Mouse (Mus musculus) liver, embryonic 13.5 days (tissue): ENCODE measurements around the gene Palld. TPM values are rescaled to one million over a fixed set of nuclear protein-coding genes. Genes with fewer than 3 reads are reported as not detected.

Experiments
- ATAC-seq: fragments of 200-750 bp; cut with Nextera tagmentation; 2 replicates; pipeline ENCODE4 v1.8.0; 2017; ENCODE audit warnings: low read depth, mild to moderate bottlenecking, moderate number of reproducible peaks, moderate library complexity
- DNase-seq: peaks from one replicate; pipeline ENCODE4 v3.0.0; 2022
- H3K27ac ChIP-seq: fragments of 300-500 bp; sonication (generic); 2 replicates; pipeline ENCODE4 v1.5.1; 2015; ENCODE audit warnings: moderate library complexity, mild to moderate bottlenecking, inconsistent platforms
- H3K27me3 ChIP-seq: fragments of 300-500 bp; sonication (generic); 2 replicates; pipeline ENCODE4 v1.6.1; 2015; ENCODE audit warnings: mild to moderate bottlenecking, inconsistent platforms
- H3K36me3 ChIP-seq: fragments of 300-500 bp; sonication (generic); 2 replicates; pipeline ENCODE4 v1.6.1; 2015; ENCODE audit warnings: mild to moderate bottlenecking, inconsistent platforms
- H3K4me1 ChIP-seq: fragments of 300-500 bp; sonication (generic); replicated peaks from 2 replicates; pipeline ENCODE4 v1.6.1; 2015; ENCODE audit warnings: inconsistent platforms
- H3K4me2 ChIP-seq: fragments of 300-500 bp; sonication (generic); 2 replicates; pipeline ENCODE4 v1.6.1; 2015; ENCODE audit warnings: inconsistent platforms, mild to moderate bottlenecking, moderate library complexity
- H3K4me3 ChIP-seq: fragments of 300-500 bp; sonication (generic); replicated peaks from 2 replicates; pipeline ENCODE4 v1.5.1; 2015; ENCODE audit warnings: mild to moderate bottlenecking, inconsistent platforms
- H3K9ac ChIP-seq: fragments of 300-500 bp; sonication (generic); 2 replicates; pipeline ENCODE4 v1.6.1; 2015; ENCODE audit warnings: mild to moderate bottlenecking, inconsistent platforms
- H3K9me3 ChIP-seq: fragments of 300-500 bp; sonication (generic); replicated peaks from 2 replicates; pipeline ENCODE4 v1.6.1; 2016; ENCODE audit warnings: inconsistent platforms
- WGBS: fragments of 180-500 bp; shearing (Covaris S2); methylation state at CpG from one replicate; pipeline ENCODE4 v1.1.7; 2015; ENCODE audit not compliant: insufficient replicate concordance; 5-methylcytosine and 5-hydroxymethylcytosine counted together
- polyA plus RNA-seq: library from polyadenylated mRNA; unstranded; fragments of >200 nt; fragmentation: Nextera tagmentation; extraction: Ambion mirVana; gene quantifications from 2 replicates; pipeline ENCODE4 v1.2.1, GENCODE M21; 2015

The Palld gene
- polyA plus RNA-seq, 1 experiment from 2014 or later: 5.6 TPM

DNA sequence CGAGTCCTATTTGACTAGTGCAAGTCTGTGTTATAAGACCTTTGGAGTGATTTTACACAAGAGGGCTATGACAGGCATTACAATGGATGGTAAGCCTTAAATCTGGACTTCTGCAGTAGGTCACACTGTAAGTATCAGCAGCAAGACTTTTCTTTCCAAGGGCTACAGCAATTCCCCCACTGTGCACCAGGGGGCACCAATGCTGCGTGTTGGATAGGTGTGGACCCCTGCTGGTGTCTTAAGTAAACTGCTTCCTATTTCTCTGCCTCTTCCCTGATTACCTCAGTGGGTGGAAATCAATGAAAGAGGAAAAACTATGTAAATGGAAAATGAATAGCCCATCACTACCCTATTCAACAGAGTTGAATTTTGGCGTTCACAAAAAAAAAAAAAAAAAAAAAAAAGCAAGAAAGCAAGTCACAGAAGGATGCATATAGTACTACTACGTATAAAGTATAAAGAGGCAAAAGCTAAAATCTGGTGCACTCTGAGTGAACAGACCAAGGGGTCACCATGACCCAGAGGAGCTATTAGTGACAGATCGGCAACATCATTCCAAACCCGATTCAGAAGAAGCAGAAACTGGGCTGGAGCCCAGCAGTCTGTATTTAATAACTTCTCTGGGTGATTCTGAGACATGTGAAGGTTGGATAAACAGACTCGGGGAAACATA is 362.5 kb downstream of the Palld start:
- no peak overlapping the region for H3K27ac ChIP-seq
- H3K27me3 ChIP-seq: no peaks in the 10 kb centered on the region
- no peaks in the 10 kb centered on the region for H3K36me3 ChIP-seq
- no peaks in the 10 kb centered on the region for H3K4me1 ChIP-seq
- H3K9ac ChIP-seq: no peak overlapping the region
- no peak overlapping the region for H3K4me3 ChIP-seq
- ATAC-seq (peak; percentile 39; the same call in 1 of the 2 replicates), DNase-seq (peak; percentile 59)
- H3K9me3 ChIP-seq: no peaks in the 10 kb centered on the region
- H3K4me2 ChIP-seq: no peak overlapping the region
- 43% methylated on average over 7 of the region's 7 CpGs for WGBS

DNA sequence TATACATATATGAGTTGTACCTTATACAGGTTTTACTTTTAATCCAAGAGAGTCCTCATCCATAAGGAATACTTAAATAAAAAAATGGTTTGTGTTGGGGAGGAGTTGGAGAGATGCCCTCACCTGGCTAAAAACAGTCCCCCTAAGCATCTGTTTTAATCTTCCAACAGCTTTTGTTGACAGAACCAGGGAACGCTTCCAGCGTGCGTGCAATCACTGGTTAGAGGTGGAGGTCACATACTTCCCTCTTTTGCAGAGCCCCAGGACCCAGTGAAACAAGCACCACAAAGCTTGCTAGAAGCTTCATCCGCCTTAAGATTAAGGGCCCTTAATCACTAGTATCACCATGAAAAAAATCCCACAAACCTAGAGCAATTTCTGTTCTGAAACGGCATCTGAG is 365.0 kb downstream of the Palld start:
- Histone ChIP-seq H3K4me1 (peaks cover 3% of the 10 kb centered on the region; the same call in 1 of the 2 replicates), H3K4me3 (no peak overlapping the region), H3K27ac (no peak overlapping the region), H3K9me3 (no peaks in the 10 kb centered on the region), H3K27me3 (no peaks in the 10 kb centered on the region), H3K36me3 (no peaks in the 10 kb centered on the region), H3K4me2 (no peak overlapping the region), H3K9ac (no peak overlapping the region)
- no peak for ATAC-seq
- no peak for DNase-seq
- 57% methylated on average over 5 of the region's 5 CpGs for WGBS

DNA sequence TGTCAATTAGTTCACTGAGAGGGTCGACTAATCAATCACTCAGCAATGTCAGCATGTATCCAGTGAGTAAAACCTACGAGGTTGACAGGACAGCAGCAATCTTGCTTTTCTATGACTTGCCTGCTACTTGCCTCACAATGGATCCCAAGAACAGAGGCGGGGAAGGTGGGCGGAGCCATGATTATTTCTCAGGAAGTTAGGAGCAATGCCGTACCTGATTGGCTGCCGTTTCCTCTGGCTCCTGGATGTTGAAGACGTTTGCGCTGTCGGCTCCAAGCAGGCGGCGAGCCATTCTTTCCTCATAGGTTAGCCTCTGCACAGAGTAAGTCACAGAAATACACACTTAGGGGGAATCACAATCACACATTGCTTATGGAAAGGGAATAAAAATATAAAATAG is 367.0 kb downstream of the Palld start:
- 70% methylated on average over 11 of the region's 11 CpGs for WGBS
- Histone ChIP-seq H3K9ac (no peak overlapping the region), H3K9me3 (no peaks in the 10 kb centered on the region), H3K27me3 (no peaks in the 10 kb centered on the region), H3K4me3 (no peak overlapping the region), H3K36me3 (no peaks in the 10 kb centered on the region), H3K4me1 (peaks cover 3% of the 10 kb centered on the region; the same call in 1 of the 2 replicates), H3K27ac (no peak overlapping the region), H3K4me2 (no peak overlapping the region)
- no peak for ATAC-seq
- no peak for DNase-seq

DNA sequence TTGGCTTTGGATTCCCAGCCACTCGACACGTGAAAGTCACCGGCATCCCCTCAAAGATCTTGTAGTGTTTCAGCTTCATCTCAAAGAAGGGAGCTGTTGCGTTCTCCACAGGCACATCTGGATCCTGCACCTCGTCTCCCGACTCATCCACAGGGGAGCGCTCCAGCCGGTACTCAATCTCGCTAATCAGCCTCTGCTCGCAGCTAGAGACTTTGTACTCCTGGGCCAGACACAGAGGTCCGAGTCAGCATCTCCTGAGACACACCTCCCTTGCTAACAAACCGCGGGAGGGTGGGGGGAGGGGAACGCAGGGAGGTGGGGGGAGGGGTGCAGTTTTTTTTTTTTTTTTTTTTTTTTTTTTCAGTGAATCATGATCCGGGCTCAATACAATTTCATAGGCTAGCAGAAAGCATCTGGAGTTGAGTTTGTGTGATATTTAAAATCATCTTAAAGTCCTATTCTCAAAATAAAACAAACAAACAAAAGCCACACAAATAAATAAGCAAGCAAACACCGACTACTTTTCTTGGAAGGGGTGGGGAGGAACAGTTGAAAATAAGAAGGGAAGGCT is 369.0 kb downstream of the Palld start:
- Histone ChIP-seq H3K27ac (no peak overlapping the region), H3K9me3 (no peaks in the 10 kb centered on the region), H3K36me3 (no peaks in the 10 kb centered on the region), H3K9ac (no peak overlapping the region), H3K27me3 (no peaks in the 10 kb centered on the region), H3K4me1 (peaks cover 9% of the 10 kb centered on the region; the same call in 1 of the 2 replicates), H3K4me3 (no peak overlapping the region), H3K4me2 (no peak overlapping the region)
- 48% methylated on average over 16 of the region's 16 CpGs for WGBS
- ATAC-seq (no peak), DNase-seq (no peak)

DNA sequence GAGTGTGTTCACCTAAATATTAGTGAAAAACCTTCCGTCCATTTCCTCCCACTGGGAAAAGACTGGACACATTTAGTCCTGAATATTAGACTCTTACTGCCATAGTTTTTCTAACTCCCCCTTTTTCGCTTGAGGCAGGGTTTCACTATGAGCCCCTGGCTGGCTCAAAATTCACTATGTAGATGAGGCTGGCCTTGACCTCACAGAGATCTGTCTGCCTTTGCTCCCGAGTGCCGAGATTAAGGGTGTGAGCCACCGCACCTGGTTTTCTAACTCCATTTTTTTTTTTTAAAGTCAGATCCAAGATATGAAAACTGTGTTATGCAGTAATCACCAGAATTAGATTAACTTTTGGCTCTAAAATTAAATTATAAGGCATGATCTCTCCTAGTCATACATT is 369.7 kb downstream of the Palld start:
- H3K9ac ChIP-seq: no peak overlapping the region
- no peaks in the 10 kb centered on the region for H3K27me3 ChIP-seq
- WGBS: 67% methylated on average over 5 of the region's 5 CpGs
- DNase-seq: no peak
- no peak overlapping the region for H3K4me3 ChIP-seq
- no peak for ATAC-seq
- H3K27ac ChIP-seq: no peak overlapping the region
- no peaks in the 10 kb centered on the region for H3K9me3 ChIP-seq
- H3K36me3 ChIP-seq: no peaks in the 10 kb centered on the region
- no peak overlapping the region for H3K4me2 ChIP-seq
- H3K4me1 ChIP-seq: peaks cover 9% of the 10 kb centered on the region; the same call in 1 of the 2 replicates

DNA sequence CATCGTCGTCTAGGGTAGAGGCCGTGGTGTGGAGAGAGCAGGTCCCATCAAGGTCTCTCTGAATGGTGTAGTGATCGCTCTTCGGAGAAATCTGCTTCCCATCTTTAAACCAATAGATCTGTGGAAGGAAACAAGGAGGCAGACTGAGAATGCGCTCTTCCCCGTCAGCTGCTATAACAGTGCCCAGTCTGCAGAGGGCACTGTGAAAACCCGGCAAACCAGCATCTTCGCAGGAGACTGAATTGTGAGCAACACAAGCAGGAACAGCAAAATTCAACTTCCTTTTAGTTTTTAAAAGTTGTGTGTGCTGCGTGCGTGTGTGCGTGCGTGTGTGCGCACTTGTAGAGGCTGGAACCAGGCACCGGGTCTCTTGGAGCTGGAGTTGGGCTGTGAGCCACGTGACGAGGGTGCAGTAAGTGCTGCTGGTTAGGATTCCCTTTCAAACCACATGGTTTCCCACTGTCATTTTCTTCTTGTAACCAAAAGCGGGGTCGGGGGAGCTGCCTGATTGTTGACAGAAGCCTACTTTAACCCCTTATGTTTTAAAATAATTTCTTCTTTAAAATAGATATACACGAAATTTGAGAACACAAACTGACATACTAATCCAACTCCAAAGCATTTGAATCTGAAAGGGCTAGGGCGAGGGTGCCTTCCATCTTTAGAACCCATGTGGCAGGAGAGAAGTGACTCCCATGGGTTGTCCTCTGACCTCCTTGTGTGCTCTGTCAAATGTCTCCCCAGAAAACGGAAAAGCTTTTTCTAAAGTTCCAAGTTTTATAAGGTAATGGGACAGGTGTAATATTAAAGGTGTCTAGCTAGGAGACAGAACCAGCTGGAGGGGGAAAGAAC is 370.3 kb downstream of the Palld start:
- Histone ChIP-seq H3K4me2 (no peak overlapping the region), H3K36me3 (no peaks in the 10 kb centered on the region)

DNA sequence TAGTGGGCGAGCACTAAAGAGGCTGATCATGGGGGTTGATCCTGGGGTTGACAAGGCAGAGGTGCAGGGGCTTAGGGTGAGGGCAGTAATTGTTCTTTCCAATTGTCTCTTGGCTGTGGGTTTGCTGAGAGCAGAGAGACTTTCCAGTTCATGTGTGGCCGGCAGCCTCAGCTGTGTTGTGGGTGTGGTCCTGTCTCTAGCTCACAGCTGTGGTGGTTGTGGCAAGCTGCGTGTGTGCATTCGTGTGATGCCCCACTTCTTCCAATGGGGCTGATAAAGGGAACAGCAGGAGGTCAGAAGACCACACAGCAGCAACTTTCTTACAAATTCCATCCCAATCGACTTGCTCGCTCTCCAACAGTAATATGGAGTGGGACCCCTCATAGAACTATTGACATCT is 373.8 kb downstream of the Palld start:
- Histone ChIP-seq H3K27ac (no peak overlapping the region), H3K27me3 (no peaks in the 10 kb centered on the region), H3K9me3 (no peaks in the 10 kb centered on the region), H3K4me1 (peaks cover 9% of the 10 kb centered on the region; the same call in 1 of the 2 replicates), H3K4me3 (no peak overlapping the region), H3K4me2 (no peak overlapping the region), H3K36me3 (peaks cover 6% of the 10 kb centered on the region; the same call in 1 of the 2 replicates), H3K9ac (no peak overlapping the region)
- WGBS: 40% methylated on average over 6 of the region's 6 CpGs
- no peak for DNase-seq
- ATAC-seq: no peak

More for the DNA sequence above, 370.3 kb downstream of the Palld start:
- peaks cover 9% of the 10 kb centered on the region; the same call in 1 of the 2 replicates for H3K4me1 ChIP-seq
- DNase-seq (no peak), ATAC-seq (no peak)
- no peaks in the 10 kb centered on the region for H3K9me3 ChIP-seq
- no peak overlapping the region for H3K9ac ChIP-seq
- no peak overlapping the region for H3K27ac ChIP-seq
- H3K4me3 ChIP-seq: no peak overlapping the region
- H3K27me3 ChIP-seq: no peaks in the 10 kb centered on the region
- WGBS: 53% methylated on average over 22 of the region's 22 CpGs

- H3K27me3 ChIP-seq: no peaks in the 10 kb centered on the region
- H3K9me3 ChIP-seq: no peaks in the 10 kb centered on the region
- ATAC-seq: no peak
- H3K4me1 ChIP-seq: peaks cover 6% of the 10 kb centered on the region; the same call in 1 of the 2 replicates
- 69% methylated on average over 9 of the region's 9 CpGs for WGBS
- DNase-seq: no peak
- peaks cover 6% of the 10 kb centered on the region; the same call in 1 of the 2 replicates for H3K36me3 ChIP-seq
- no peak overlapping the region for H3K4me3 ChIP-seq
- H3K4me2 ChIP-seq: no peak overlapping the region
- no peak overlapping the region for H3K27ac ChIP-seq
- no peak overlapping the region for H3K9ac ChIP-seq
These were observed 374.3 kb downstream of the Palld start for GRCm38 (mm10) chr8:61528197-61528596.

GRCm38 (mm10) chr8:61527037-61527436 is 375.5 kb downstream of the Palld start:
- no peaks in the 10 kb centered on the region for H3K9me3 ChIP-seq
- H3K27ac ChIP-seq: no peak overlapping the region
- no peaks in the 10 kb centered on the region for H3K27me3 ChIP-seq
- DNase-seq: no peak
- peaks cover 6% of the 10 kb centered on the region; the same call in 1 of the 2 replicates for H3K36me3 ChIP-seq
- H3K9ac ChIP-seq: no peak overlapping the region
- no peak overlapping the region for H3K4me3 ChIP-seq
- no peak for ATAC-seq
- H3K4me1 ChIP-seq: 0 out of 2 replicates have a peak, but pooled peaks cover 6% of the 10 kb centered on the region
- WGBS: 79% methylated on average over 14 of the region's 14 CpGs
- no peak overlapping the region for H3K4me2 ChIP-seq

GRCm38 (mm10) chr8:61522132-61522531 is 380.4 kb downstream of the Palld start:
- no peaks in the 10 kb centered on the region for H3K4me1 ChIP-seq
- ATAC-seq (no peak), DNase-seq (no peak)
- H3K27me3 ChIP-seq: no peaks in the 10 kb centered on the region
- H3K27ac ChIP-seq: no peak overlapping the region
- 3% methylated on average over 1 of the region's 1 CpGs for WGBS
- no peaks in the 10 kb centered on the region for H3K9me3 ChIP-seq
- no peak overlapping the region for H3K4me2 ChIP-seq
- H3K9ac ChIP-seq: no peak overlapping the region
- H3K4me3 ChIP-seq: no peak overlapping the region
- peaks cover 6% of the 10 kb centered on the region; the same call in 1 of the 2 replicates for H3K36me3 ChIP-seq

DNA sequence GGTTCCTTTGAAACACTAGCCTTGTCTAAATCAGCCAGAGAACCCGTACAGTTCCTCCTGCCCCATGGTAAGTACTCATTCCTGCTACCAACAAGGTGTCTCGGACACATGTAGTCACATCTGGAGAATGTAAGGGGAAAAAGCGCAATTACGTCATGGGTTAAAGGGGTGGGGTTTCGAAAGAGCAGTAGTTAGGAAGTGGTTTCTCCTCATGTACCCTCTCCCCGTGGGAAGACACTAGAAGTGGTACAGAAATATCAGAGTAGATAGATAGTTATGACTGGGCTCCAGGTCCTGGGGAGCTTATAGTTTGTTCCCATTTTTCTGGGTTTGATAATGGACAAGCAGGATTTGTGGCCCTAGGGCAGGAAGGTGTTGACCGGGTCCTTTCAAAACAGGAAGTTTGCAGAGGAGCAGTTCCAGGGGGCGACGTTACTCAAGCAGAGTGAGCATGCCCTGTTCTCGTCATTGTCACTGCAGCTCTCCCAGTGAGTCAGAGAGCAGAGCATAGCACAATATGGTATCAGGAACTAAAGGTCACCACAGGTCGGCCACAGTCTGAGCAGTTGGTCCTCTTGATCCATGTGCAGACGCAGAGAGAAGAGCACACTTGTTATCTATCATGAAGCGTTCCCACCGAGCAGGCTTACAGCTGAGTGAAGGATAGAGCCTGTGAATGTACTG is 384.8 kb downstream of the Palld start:
- DNase-seq (no peak), ATAC-seq (peak; percentile 34; the same call in 1 of the 2 replicates)
- no peak overlapping the region for H3K27ac ChIP-seq
- 36% methylated on average over 14 of the region's 14 CpGs for WGBS
- H3K9ac ChIP-seq: no peak overlapping the region
- no peak overlapping the region for H3K4me2 ChIP-seq
- no peaks in the 10 kb centered on the region for H3K4me1 ChIP-seq
- no peak overlapping the region for H3K4me3 ChIP-seq
- no peaks in the 10 kb centered on the region for H3K27me3 ChIP-seq
- no peaks in the 10 kb centered on the region for H3K9me3 ChIP-seq
- H3K36me3 ChIP-seq: no peaks in the 10 kb centered on the region
